Mouse (Mus musculus): ENCODE results near the gene Cachd1.

DNA sequence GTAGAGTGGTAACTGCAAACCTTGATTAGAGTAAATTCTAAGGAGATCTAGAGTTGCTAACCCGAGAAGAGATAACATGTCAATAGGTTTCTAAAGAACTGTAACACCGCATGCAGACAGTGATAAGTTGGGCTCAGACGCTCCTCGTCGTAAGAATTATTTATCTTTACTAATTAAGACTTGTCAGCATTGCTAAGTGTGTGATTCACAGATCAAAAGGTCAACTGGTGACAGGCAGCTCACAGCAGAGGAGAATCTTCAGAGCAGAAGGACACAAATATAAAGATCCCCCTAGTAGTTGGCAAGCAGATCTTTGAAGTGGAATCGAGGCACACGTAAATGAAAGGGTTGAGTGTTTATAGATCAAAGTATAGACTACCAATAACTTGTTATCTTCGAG, 20.8 kb upstream of the Cachd1 start:
- TF ChIP-seq MYOD1 (IDR thresholded peaks at IDR 0.05; ENCODE audit: control insufficient read depth in 1 of 3, insufficient read length in 2 of 3, low read depth in 2 of 3) (no peak), USF1 (IDR thresholded peaks at IDR 0.05; ENCODE audit: low read depth) (no peak), POLR2AphosphoS2 (IDR thresholded peaks at IDR 0.05; ENCODE audit: insufficient read length, low read depth) (no peak), SRF (IDR thresholded peaks at IDR 0.05; ENCODE audit: control insufficient read depth, insufficient read length, low read depth) (no peak), CEBPB (IDR thresholded peaks at IDR 0.05; ENCODE audit: insufficient read depth, poor library complexity, severe bottlenecking) (no peak), POLR2A (IDR thresholded peaks at IDR 0.05; ENCODE audit: insufficient read length, low read depth) (no peak), TCF12 (IDR thresholded peaks at IDR 0.05; ENCODE audit: insufficient read depth, poor library complexity, severe bottlenecking) (no peak)
